Mouse (Mus musculus) kidney, adult 2 months (tissue): ENCODE data around the gene Tnip2.

Experiments used
- CTCF ChIP-seq: fragments of 200-500 bp; conservative IDR thresholded peaks from 2 replicates; pipeline ENCODE4 v1.5.1; 2011; ENCODE audit warnings: low read depth, mild to moderate bottlenecking, control low read depth, low read length, moderate library complexity, mixed read lengths; ENCODE audit not compliant: insufficient read depth, insufficient read length
- POLR2A ChIP-seq: fragments of 200-500 bp; IDR thresholded peaks from one replicate; pipeline ENCODE4 v1.6.1; 2011; ENCODE audit warnings: low read depth, low read length, control low read depth

- TF ChIP-seq POLR2A (no peak), CTCF (no peak)
Observed at GRCm38 (mm10) chr5:34521337-34521736, 7.5 kb upstream of the Tnip2 start.
